Mouse (Mus musculus) CH12.LX (cell line): ENCODE measurements around the gene Gm43191. TPM values are rescaled to one million over a fixed set of nuclear protein-coding genes. Genes with fewer than 3 reads are reported as not detected.
A peak's percentile ranks its signal among the peaks of the same experiment; 100 is the strongest.

Source experiments
- DNase-seq: peaks from one replicate; pipeline ENCODE4 v3.0.0-alpha.2; 2013; ENCODE audit errors: extremely low read depth
- H3K27ac ChIP-seq: 2 replicates; pipeline ENCODE4 v1.5.1; 2012; ENCODE audit warnings: low read depth, mild to moderate bottlenecking, control low read depth, moderate library complexity; ENCODE audit not compliant: insufficient read depth
- H3K27me3 ChIP-seq: replicated peaks from 2 replicates; pipeline ENCODE3; 2012; ENCODE audit warnings: inconsistent platforms
- H3K36me3 ChIP-seq, 2 experiments: replicated peaks in 1 of 2; 2 replicates each; pipeline versions ENCODE3 to v1.6.1; 2012; ENCODE audit warnings: inconsistent platforms in 1 of 2, low read length in 1 of 2, mild to moderate bottlenecking in 1 of 2, mixed read lengths in 1 of 2, moderate library complexity in 1 of 2; ENCODE audit not compliant: control insufficient read depth in 1 of 2, insufficient read depth in 1 of 2
- H3K4me1 ChIP-seq, 2 experiments: 2 replicates each; pipeline ENCODE4 v1.6.1; 2012; ENCODE audit warnings: inconsistent platforms in 1 of 2, moderate library complexity in 1 of 2; ENCODE audit not compliant: insufficient read depth in 2 of 2, control insufficient read depth in 1 of 2
- H3K4me2 ChIP-seq: 2 replicates; pipeline ENCODE4 v1.6.1; 2012; ENCODE audit warnings: low read depth, mild to moderate bottlenecking, control low read depth; ENCODE audit not compliant: poor library complexity, insufficient read depth, severe bottlenecking
- H3K4me3 ChIP-seq, 3 experiments: fragments of 150-350 bp in 1 of 3; sonication (generic) in 1 of 3; replicated peaks in 1 of 3; 2 replicates each; pipeline versions ENCODE3 to v1.5.1; 2011 to 2012; ENCODE audit warnings: low read depth in 2 of 3, low read length in 2 of 3, mild to moderate bottlenecking in 2 of 3, moderate library complexity in 2 of 3, control low read depth in 1 of 3, improper control_type of control experiment in 1 of 3, inconsistent platforms in 1 of 3, mixed read lengths in 1 of 3; ENCODE audit not compliant: poor library complexity in 1 of 3
- H3K79me2 ChIP-seq: replicated peaks from 2 replicates; pipeline ENCODE4 v1.6.1; 2012; ENCODE audit warnings: mild to moderate bottlenecking, moderate library complexity; ENCODE audit not compliant: control insufficient read depth, poor library complexity, insufficient read depth, severe bottlenecking; ENCODE audit errors: extremely low read depth
- H3K9ac ChIP-seq: 2 replicates; pipeline ENCODE4 v1.6.1; 2012; ENCODE audit warnings: low read depth, mild to moderate bottlenecking, control low read depth, moderate library complexity; ENCODE audit not compliant: insufficient read depth
- H3K9me3 ChIP-seq: replicated peaks from 2 replicates; pipeline ENCODE3; 2012; ENCODE audit warnings: low read length, inconsistent platforms, mixed read lengths
- E2F4 ChIP-seq: IDR thresholded peaks from 2 replicates; pipeline ENCODE4 v1.6.1; 2011; ENCODE audit warnings: low read depth, low read length, improper control_type of control experiment; ENCODE audit not compliant: insufficient replicate concordance
- EP300 ChIP-seq: IDR thresholded peaks from 2 replicates; pipeline ENCODE4 v1.6.1; 2011; ENCODE audit warnings: low read length, improper control_type of control experiment
- HCFC1 ChIP-seq: IDR thresholded peaks from 2 replicates; pipeline ENCODE4 v1.6.1; 2012; ENCODE audit warnings: low read depth, mild to moderate bottlenecking, inconsistent platforms, low read length, improper control_type of control experiment
- MAX ChIP-seq: IDR thresholded peaks from 2 replicates; pipeline ENCODE4 v1.6.1; 2011; ENCODE audit warnings: low read length, improper control_type of control experiment
- MEF2A ChIP-seq: IDR thresholded peaks from 2 replicates; pipeline ENCODE4 v1.6.1; 2014; ENCODE audit warnings: low read depth, mild to moderate bottlenecking, inconsistent platforms, low read length, improper control_type of control experiment, borderline replicate concordance
- MXI1 ChIP-seq: IDR thresholded peaks from 2 replicates; pipeline ENCODE4 v1.6.1; 2011; ENCODE audit warnings: mild to moderate bottlenecking, low read depth, low read length, improper control_type of control experiment
- MYC ChIP-seq: IDR thresholded peaks from 2 replicates; pipeline ENCODE4 v1.6.1; 2011; ENCODE audit warnings: low read depth, mild to moderate bottlenecking, improper control_type of control experiment, low read length
- NELFE ChIP-seq: IDR thresholded peaks from 2 replicates; pipeline ENCODE4 v1.6.1; 2011; ENCODE audit warnings: low read depth, low read length, improper control_type of control experiment
- PAX5 ChIP-seq: IDR thresholded peaks from 2 replicates; pipeline ENCODE4 v1.6.1; 2012; ENCODE audit warnings: low read length, inconsistent platforms, mixed read lengths
- RAD21 ChIP-seq: IDR thresholded peaks from 2 replicates; pipeline ENCODE4 v1.6.1; 2011; ENCODE audit warnings: low read depth, mild to moderate bottlenecking, low read length, improper control_type of control experiment, moderate library complexity
- RCOR1 ChIP-seq: conservative IDR thresholded peaks from 2 replicates; pipeline ENCODE4 v1.6.1; 2012; ENCODE audit warnings: low read depth, mild to moderate bottlenecking, inconsistent platforms, low read length, improper control_type of control experiment
- SIN3A ChIP-seq: IDR thresholded peaks from 2 replicates; pipeline ENCODE4 v1.6.1; 2012; ENCODE audit warnings: low read length, improper control_type of control experiment, inconsistent platforms
- UBTF ChIP-seq: IDR thresholded peaks from 2 replicates; pipeline ENCODE4 v1.6.1; 2012; ENCODE audit warnings: low read depth, mild to moderate bottlenecking, inconsistent platforms, low read length, improper control_type of control experiment, moderate library complexity
- USF1 ChIP-seq: IDR thresholded peaks from 2 replicates; pipeline ENCODE4 v1.6.1; 2014; ENCODE audit warnings: low read depth, mild to moderate bottlenecking, inconsistent platforms, low read length, improper control_type of control experiment
- dilution Hi-C: fragments of 300-500 bp; cut with MboI; formaldehyde crosslinking; loops from 2 replicates; pipeline ENCODE4 v1.14.3; 2020; ENCODE audit warnings: low sequenced_read_pairs; ENCODE audit not compliant: extremely low pct_unique_long_range_greater_than_20kb, extremely low pct_ligation_motif_present
- in situ Hi-C: fragments of 300-500 bp; cut with MboI; formaldehyde crosslinking; loops from 3 replicates; pipeline ENCODE4 v1.14.3; 2019; ENCODE audit warnings: low sequenced_read_pairs, low pct_ligation_motif_present, low pct_unique_long_range_greater_than_20kb, mixed read lengths
- polyA plus RNA-seq: library from polyadenylated mRNA; unstranded; fragments of >175 nt; gene quantifications from 2 replicates; pipeline ENCODE4 v1.2.1, GENCODE M21; 2012; ENCODE audit warnings: low read depth; ENCODE audit not compliant: insufficient read length
- total RNA-seq, 2 experiments: library from RNA; depleted of rRNA; stranded (reverse); fragments of 300-350 nt in 1 of 2; fragments of >200 nt in 1 of 2; gene quantifications; 2 replicates each; pipeline ENCODE4 v1.2.3; 2012 to 2014

Gene Gm43191
- total and polyA plus RNA-seq, 3 experiments: 0.51 TPM; not detected in 2

- TF ChIP-seq MYC (no peak), RCOR1 (no peak), SIN3A (no peak), USF1 (no peak)
Measured at GRCm38 (mm10) chr3:116601005-116601404, 80.1 kb downstream of the Gm43191 start (continued).

- H3K79me2 ChIP-seq: peaks cover 30% of the 10 kb centered on the region
- no peak overlapping the region for H3K4me3 ChIP-seq
- no peaks in the 10 kb centered on the region for H3K27me3 ChIP-seq
- in situ Hi-C loops (loop anchor here (10.0 to 25.0 kb wide), 2 partner anchors 135 to 262 kb away; no protein-coding TSS in a partner anchor), dilution Hi-C loops (no loop called here)
- DNase-seq: no peak
- peaks cover 0 to 13% of the 10 kb centered on the region in 2 experiments; a peak in 2 of 4 replicates for H3K4me1 ChIP-seq
- peaks cover 0 to 37% of the 10 kb centered on the region in 2 experiments for H3K36me3 ChIP-seq
- H3K4me2 ChIP-seq: no peak overlapping the region
- no peak overlapping the region for H3K9ac ChIP-seq
- TF ChIP-seq RCOR1 (no peak), USF1 (no peak), MAX (no peak), NELFE (no peak), UBTF (no peak), E2F4 (no peak), MEF2A (no peak)
- H3K27ac ChIP-seq: no peak overlapping the region
- H3K9me3 ChIP-seq: no peaks in the 10 kb centered on the region
Measured at GRCm38 (mm10) chr3:116599705-116600104, 81.4 kb downstream of the Gm43191 start.

GRCm38 (mm10) chr3:116595603-116595991, 85.5 kb downstream of the Gm43191 start:
- dilution Hi-C loops (no loop called here), in situ Hi-C loops (loop anchor here (10.0 to 25.0 kb wide), 2 partner anchors 139 to 258 kb away; no protein-coding TSS in a partner anchor)
- no peak overlapping the region for H3K27ac ChIP-seq
- peaks cover 0 to 20% of the 10 kb centered on the region in 2 experiments; a peak in 2 of 4 replicates for H3K4me1 ChIP-seq
- DNase-seq: no peak
- H3K36me3 ChIP-seq: peaks cover 8 to 36% of the 10 kb centered on the region in 2 experiments
- TF ChIP-seq EP300: no peak
- no peak for TF ChIP-seq RAD21
- no peak for TF ChIP-seq HCFC1
- no peak for TF ChIP-seq PAX5
- TF ChIP-seq MXI1: no peak
- H3K9ac ChIP-seq: peak overlapping the region; percentile 66
- peaks cover 33% of the 10 kb centered on the region for H3K79me2 ChIP-seq
- peak overlapping the region; percentile 67 to 91 (median 72) for H3K4me3 ChIP-seq
- no peaks in the 10 kb centered on the region for H3K27me3 ChIP-seq
- H3K9me3 ChIP-seq: no peaks in the 10 kb centered on the region
- H3K4me2 ChIP-seq: peak overlapping the region; percentile 79
